Mouse (Mus musculus): ENCODE results near the gene Vps51. TPM values are rescaled to one million over a fixed set of nuclear protein-coding genes. Genes with fewer than 3 reads are reported as not detected.

Vps51 gene
- polyA plus RNA-seq, 1 experiment from 2014 or later, result 59.5 TPM

Small RNAs within 50 kb of the gene (microRNA-seq; reads per million reads assigned to microRNA genes)
- 1.1 reads per million for gene Mir6988

Other genes starting within 250 kb of the Vps51 start
- gene Frmd8, start 202.0 kb downstream of the Vps51 start, polyA plus RNA-seq (2014; fragmentation: Nextera tagmentation; extraction: Ambion mirVana), result 13.1 and 16.0 TPM in 2 replicates
- gene Slc25a45, start 199.4 kb downstream of the Vps51 start, polyA plus RNA-seq (2014; fragmentation: Nextera tagmentation; extraction: Ambion mirVana), result 1.7 TPM in 2 replicates
- 7.0 and 7.1 TPM in 2 replicates for gene Tigd3, start 183.1 kb downstream of the Vps51 start, polyA plus RNA-seq (2014; fragmentation: Nextera tagmentation; extraction: Ambion mirVana)
- gene Dpf2, start 164.2 kb downstream of the Vps51 start, polyA plus RNA-seq (2014; fragmentation: Nextera tagmentation; extraction: Ambion mirVana), result 127 and 136 TPM in 2 replicates
- 7.9 and 9.6 TPM in 2 replicates for gene Cdc42ep2, start 152.4 kb downstream of the Vps51 start, polyA plus RNA-seq (2014; fragmentation: Nextera tagmentation; extraction: Ambion mirVana)
- 35.5 and 41.1 TPM in 2 replicates for gene Pola2, start 113.0 kb downstream of the Vps51 start, polyA plus RNA-seq (2014; fragmentation: Nextera tagmentation; extraction: Ambion mirVana)
- gene Slc22a20, start 91.1 kb downstream of the Vps51 start, polyA plus RNA-seq (2014; fragmentation: Nextera tagmentation; extraction: Ambion mirVana), result not detected in 2 replicates
- 2.4 TPM in 2 replicates for gene Capn1, start 61.3 kb downstream of the Vps51 start, polyA plus RNA-seq (2014; fragmentation: Nextera tagmentation; extraction: Ambion mirVana)
- 17.6 and 20.2 TPM in 2 replicates for gene Syvn1, start 30.7 kb downstream of the Vps51 start, polyA plus RNA-seq (2014; fragmentation: Nextera tagmentation; extraction: Ambion mirVana)
- 82.8 and 85.5 TPM in 2 replicates for gene Mrpl49, start 19.4 kb downstream of the Vps51 start, polyA plus RNA-seq (2014; fragmentation: Nextera tagmentation; extraction: Ambion mirVana)
- gene Fau, start 19.4 kb downstream of the Vps51 start, polyA plus RNA-seq (2014; fragmentation: Nextera tagmentation; extraction: Ambion mirVana), result 626 and 785 TPM in 2 replicates
- gene Znhit2, start 16.0 kb downstream of the Vps51 start, polyA plus RNA-seq (2014; fragmentation: Nextera tagmentation; extraction: Ambion mirVana), result 38.2 and 40.5 TPM in 2 replicates
- gene Tm7sf2, start 8.9 kb downstream of the Vps51 start, polyA plus RNA-seq (2014; fragmentation: Nextera tagmentation; extraction: Ambion mirVana), result 32.6 and 35.6 TPM in 2 replicates
- gene Tmem262, start 2.8 kb upstream of the Vps51 start, polyA plus RNA-seq (2014; fragmentation: Nextera tagmentation; extraction: Ambion mirVana), result not detected in 2 replicates
- gene Gm28374, start 5.0 kb upstream of the Vps51 start, polyA plus RNA-seq (2014; fragmentation: Nextera tagmentation; extraction: Ambion mirVana), result 1.1 and 1.4 TPM in 2 replicates
- gene Zfpl1, start 7.7 kb upstream of the Vps51 start, polyA plus RNA-seq (2014; fragmentation: Nextera tagmentation; extraction: Ambion mirVana), result 81.1 and 87.2 TPM in 2 replicates
- gene Cdca5, start 7.8 kb upstream of the Vps51 start, polyA plus RNA-seq (2014; fragmentation: Nextera tagmentation; extraction: Ambion mirVana), result 20.0 and 28.2 TPM in 2 replicates
- not detected in 2 replicates for gene AC131692.1, start 17.2 kb upstream of the Vps51 start, polyA plus RNA-seq (2014; fragmentation: Nextera tagmentation; extraction: Ambion mirVana)
- 0.36 and 0.42 TPM in 2 replicates for gene Naaladl1, start 28.6 kb upstream of the Vps51 start, polyA plus RNA-seq (2014; fragmentation: Nextera tagmentation; extraction: Ambion mirVana)
- gene Sac3d1, start 41.4 kb upstream of the Vps51 start, polyA plus RNA-seq (2014; fragmentation: Nextera tagmentation; extraction: Ambion mirVana), result 56.4 and 57.6 TPM in 2 replicates
- gene Snx15, start 51.1 kb upstream of the Vps51 start, polyA plus RNA-seq (2014; fragmentation: Nextera tagmentation; extraction: Ambion mirVana), result 45.6 and 50.2 TPM in 2 replicates
- not detected in 2 replicates for gene Batf2, start 63.8 kb upstream of the Vps51 start, polyA plus RNA-seq (2014; fragmentation: Nextera tagmentation; extraction: Ambion mirVana)
- gene Arl2, start 64.3 kb upstream of the Vps51 start, polyA plus RNA-seq (2014; fragmentation: Nextera tagmentation; extraction: Ambion mirVana), result 80.3 and 90.2 TPM in 2 replicates
- not detected in 2 replicates for gene Majin, start 107.2 kb upstream of the Vps51 start, polyA plus RNA-seq (2014; fragmentation: Nextera tagmentation; extraction: Ambion mirVana)
- 0.30 TPM in 1 of 2 replicates, not detected in the other for gene Gpha2, start 149.1 kb upstream of the Vps51 start, polyA plus RNA-seq (2014; fragmentation: Nextera tagmentation; extraction: Ambion mirVana)
- gene Ppp2r5b, start 158.6 kb upstream of the Vps51 start, polyA plus RNA-seq (2014; fragmentation: Nextera tagmentation; extraction: Ambion mirVana), result 74.3 and 98.9 TPM in 2 replicates
- gene Atg2a, start 164.4 kb upstream of the Vps51 start, polyA plus RNA-seq (2014; fragmentation: Nextera tagmentation; extraction: Ambion mirVana), result 7.9 and 9.6 TPM in 2 replicates
- gene Ehd1, start 199.5 kb upstream of the Vps51 start, polyA plus RNA-seq (2014; fragmentation: Nextera tagmentation; extraction: Ambion mirVana), result 71.3 and 79.8 TPM in 2 replicates
- gene Cdc42bpg, start 229.2 kb upstream of the Vps51 start, polyA plus RNA-seq (2014; fragmentation: Nextera tagmentation; extraction: Ambion mirVana), result 0.61 and 0.72 TPM in 2 replicates